Mouse (Mus musculus): ENCODE data around the gene Olfr1502.
"Not testable (repeated sequence)": the region's sequence is repeated elsewhere in the genome, so short reads cannot be mapped to it uniquely, and the experiment has no call there.

Gene Olfr1502

GRCm38 (mm10) chr19:13861495-13861894, at the start of gene Olfr1502:
TSS of gene Olfr1502 (plus strand) at chr19:13861795.
- in situ Hi-C loops (cut with MboI, MseI) = no loop called here

GRCm38 (mm10) chr19:13812823-13813222, 48.8 kb upstream of the Olfr1502 start:
- in situ Hi-C loops (cut with MboI, MseI) = no loop called here

- in situ Hi-C loops (cut with MboI, MseI) = no loop called here
Observed at GRCm38 (mm10) chr19:13818827-13819226, 42.8 kb upstream of the Olfr1502 start.

GRCm38 (mm10) chr19:13819347-13819746, 42.2 kb upstream of the Olfr1502 start, which contains the start of gene Olfr1499:
TSS of gene Olfr1499 (minus strand) at chr19:13819447.
- in situ Hi-C loops (cut with MboI, MseI) = no loop called here

GRCm38 (mm10) chr19:13820847-13821246, 40.7 kb upstream of the Olfr1502 start:
- in situ Hi-C loops (cut with MboI, MseI) = no loop called here

- in situ Hi-C loops (cut with MboI, MseI) = no loop called here
Observed at GRCm38 (mm10) chr19:13828447-13828846, 33.1 kb upstream of the Olfr1502 start.

- in situ Hi-C loops (cut with MboI, MseI) = no loop called here
Observed at GRCm38 (mm10) chr19:13830388-13830787, 31.2 kb upstream of the Olfr1502 start, which contains the start of gene Olfr1500. TSS of gene Olfr1500 (minus strand) at chr19:13830488.

- in situ Hi-C loops (cut with MboI, MseI) = not testable (repeated sequence)
Observed at GRCm38 (mm10) chr19:13850592-13850991, 11.0 kb upstream of the Olfr1502 start, which contains the start of gene Olfr1501. TSS of gene Olfr1501 (minus strand) at chr19:13850692.

- in situ Hi-C loops (cut with MboI, MseI) = no loop called here
Observed at GRCm38 (mm10) chr19:13897828-13898227, 36.2 kb downstream of the Olfr1502 start, which contains the start of gene Olfr1504. TSS of gene Olfr1504 (minus strand) at chr19:13897928.
